Mouse (Mus musculus): ENCODE data around the gene Vmn2r10. TPM values are rescaled to one million over a fixed set of nuclear protein-coding genes. Genes with fewer than 3 reads are reported as not detected.
"Not testable (repeated sequence)": the region's sequence is repeated elsewhere in the genome, so short reads cannot be mapped to it uniquely, and the experiment has no call there.

Gene Vmn2r10
- total RNA-seq (2022) = not detected

DNA sequence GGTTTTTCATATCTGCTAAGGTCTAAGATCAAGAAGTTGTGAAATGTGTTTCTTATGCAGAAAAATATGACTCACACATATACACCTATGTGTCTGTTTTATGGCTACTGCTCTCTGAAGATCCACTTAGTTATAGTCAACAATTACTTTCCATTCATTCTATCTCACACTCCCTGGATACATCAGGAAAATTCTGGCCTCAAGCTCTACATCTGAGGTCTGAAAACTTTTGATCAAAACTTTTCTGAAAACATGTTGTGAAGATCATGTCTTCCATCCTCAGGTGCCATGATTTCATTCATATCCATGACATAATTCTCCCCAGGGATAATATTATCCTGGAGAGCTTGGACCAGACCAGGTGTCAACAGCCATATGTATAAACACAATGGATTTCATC is at the start of gene Vmn2r10:
TSS of gene Vmn2r10 (minus strand) at position 101 of the 400 bp plus-strand sequence.
- not testable (repeated sequence) for DNase-seq (ENCODE audit: low spot score)

DNA sequence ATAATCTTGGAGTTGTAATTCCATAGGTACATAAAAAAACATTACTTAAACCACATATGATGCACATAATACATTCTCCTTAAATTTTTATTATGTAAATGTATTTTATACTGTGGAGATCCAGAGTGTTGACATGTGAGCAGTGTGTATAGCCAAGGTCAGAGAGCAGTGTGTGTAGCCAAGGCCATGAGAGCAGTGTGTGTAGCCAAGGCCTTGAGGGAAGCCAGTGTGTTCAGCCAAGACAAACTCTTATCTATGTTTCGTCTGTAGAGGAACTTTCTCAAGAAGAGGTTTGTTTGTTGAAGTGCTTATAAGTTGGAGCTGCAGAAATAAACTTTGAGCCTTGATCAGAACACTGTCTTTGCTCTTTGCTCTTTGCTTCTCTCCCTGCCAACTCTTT is 49.0 kb upstream of the Vmn2r10 start:
- no peak for DNase-seq (ENCODE audit: low spot score)

DNA sequence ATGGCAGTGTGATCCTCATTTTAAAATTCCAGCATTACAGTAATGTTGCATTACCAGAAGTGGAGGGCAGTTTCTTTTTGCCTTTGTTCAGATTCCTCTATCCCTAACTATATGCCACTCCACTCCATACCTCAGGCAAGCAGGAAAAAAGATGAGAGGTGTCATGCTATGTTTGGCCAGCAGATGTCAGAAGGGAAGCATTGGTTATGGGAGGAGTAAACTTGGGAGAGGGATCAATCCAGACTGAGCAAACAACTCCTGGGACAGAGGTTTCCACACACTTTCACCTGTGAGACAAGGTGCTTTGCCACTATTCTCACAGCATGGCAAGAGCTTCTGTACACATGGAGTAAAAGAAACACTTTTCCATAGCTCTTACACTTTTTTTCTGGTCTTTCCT is 26.3 kb upstream of the Vmn2r10 start:
- DNase-seq (ENCODE audit: low spot score) = no peak

DNA sequence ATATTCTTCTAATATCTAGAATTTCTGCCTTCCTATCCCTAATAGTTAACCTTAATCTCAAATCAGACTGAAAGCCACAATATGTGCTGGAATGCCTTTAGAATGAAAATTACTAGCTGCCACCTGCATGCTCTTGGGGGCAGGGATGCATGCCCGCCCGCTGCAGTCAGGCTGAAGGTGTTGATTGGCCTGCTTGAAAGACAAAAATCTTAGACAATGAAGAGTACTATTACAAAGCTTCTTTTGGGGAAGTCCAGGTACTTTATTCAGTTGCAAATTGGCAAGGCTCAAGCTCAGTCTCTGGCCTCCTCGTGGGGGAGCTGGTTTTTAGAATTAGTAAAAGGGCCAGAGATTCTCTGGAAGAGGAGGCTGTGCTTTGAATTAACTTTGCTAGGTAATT is 17.4 kb downstream of the Vmn2r10 start:
- DNase-seq (ENCODE audit: low spot score) = no peak

Other genes starting within 250 kb of the Vmn2r10 start
- gene Rnf212, start 231.5 kb downstream of the Vmn2r10 start, total RNA-seq (2022) = not detected
- gene Tmed11, start 211.2 kb downstream of the Vmn2r10 start, total RNA-seq (2022) = not detected
- not detected for gene Vmn2r8, start 197.7 kb downstream of the Vmn2r10 start, total RNA-seq (2022)
- not detected for gene Vmn2r9, start 153.9 kb downstream of the Vmn2r10 start, total RNA-seq (2022)
- not detected for gene Vmn2r11, start 53.0 kb upstream of the Vmn2r10 start, total RNA-seq (2022)
- not detected for gene Vmn2r12, start 91.4 kb upstream of the Vmn2r10 start, total RNA-seq (2022)
- not detected for gene Vmn2r13, start 185.7 kb upstream of the Vmn2r10 start, total RNA-seq (2022)
- not detected for gene Vmn2r14, start 218.2 kb upstream of the Vmn2r10 start, total RNA-seq (2022)

Measured in heart, adult 8-10 months (tissue).